Mouse (Mus musculus) forebrain, embryonic 16.5 days (tissue): ENCODE data around the gene 4930412O13Rik. TPM values are rescaled to one million over a fixed set of nuclear protein-coding genes. Genes with fewer than 3 reads are reported as not detected.

ENCODE experiments used
- ATAC-seq: fragments of 200-750 bp; cut with Nextera tagmentation; 2 replicates; pipeline ENCODE4 v1.8.0; 2017; ENCODE audit warnings: mild to moderate bottlenecking, moderate library complexity
- H3K27ac ChIP-seq: fragments of 300-500 bp; sonication (generic); 2 replicates; pipeline ENCODE4 v1.5.1; 2014; ENCODE audit warnings: low read length, control low read depth
- H3K27me3 ChIP-seq: fragments of 300-500 bp; sonication (generic); replicated peaks from 2 replicates; pipeline ENCODE4 v1.6.1; 2014; ENCODE audit warnings: low read length; ENCODE audit not compliant: control insufficient read depth, insufficient read depth
- H3K36me3 ChIP-seq: fragments of 300-500 bp; sonication (generic); 2 replicates; pipeline ENCODE4 v1.6.1; 2014; ENCODE audit not compliant: control insufficient read depth, insufficient read depth
- H3K4me1 ChIP-seq: fragments of 300-500 bp; sonication (generic); replicated peaks from 2 replicates; pipeline ENCODE4 v1.6.1; 2014; ENCODE audit warnings: low read length; ENCODE audit not compliant: control insufficient read depth, insufficient read depth
- H3K4me2 ChIP-seq: fragments of 300-500 bp; sonication (generic); 2 replicates; pipeline ENCODE4 v1.6.1; 2014; ENCODE audit warnings: mild to moderate bottlenecking, low read length, control low read depth
- H3K4me3 ChIP-seq: fragments of 300-500 bp; sonication (generic); replicated peaks from 2 replicates; pipeline ENCODE4 v1.5.1; 2014; ENCODE audit warnings: mild to moderate bottlenecking, low read length, control low read depth
- H3K9ac ChIP-seq: fragments of 300-500 bp; sonication (generic); replicated peaks from 2 replicates; pipeline ENCODE4 v1.6.1; 2014; ENCODE audit warnings: low read depth, low read length, control low read depth
- H3K9me3 ChIP-seq: fragments of 300-500 bp; sonication (generic); 2 replicates; pipeline ENCODE4 v1.6.1; 2016; ENCODE audit warnings: low read length; ENCODE audit not compliant: control insufficient read depth
- WGBS: fragments of 180-500 bp; shearing (Covaris S2); extraction: QIAGEN DNeasy Blood & Tissue Kit; methylation state at CpG from one replicate; pipeline ENCODE4 v1.1.7; 2014; 5-methylcytosine and 5-hydroxymethylcytosine counted together
- polyA plus RNA-seq: library from polyadenylated mRNA; unstranded; fragments of >200 nt; fragmentation: Nextera tagmentation; extraction: Ambion mirVana; gene quantifications from 2 replicates; pipeline ENCODE4 v1.2.1, GENCODE M21; 2015

Gene 4930412O13Rik
- polyA plus RNA-seq, result not detected in 2 replicates

DNA sequence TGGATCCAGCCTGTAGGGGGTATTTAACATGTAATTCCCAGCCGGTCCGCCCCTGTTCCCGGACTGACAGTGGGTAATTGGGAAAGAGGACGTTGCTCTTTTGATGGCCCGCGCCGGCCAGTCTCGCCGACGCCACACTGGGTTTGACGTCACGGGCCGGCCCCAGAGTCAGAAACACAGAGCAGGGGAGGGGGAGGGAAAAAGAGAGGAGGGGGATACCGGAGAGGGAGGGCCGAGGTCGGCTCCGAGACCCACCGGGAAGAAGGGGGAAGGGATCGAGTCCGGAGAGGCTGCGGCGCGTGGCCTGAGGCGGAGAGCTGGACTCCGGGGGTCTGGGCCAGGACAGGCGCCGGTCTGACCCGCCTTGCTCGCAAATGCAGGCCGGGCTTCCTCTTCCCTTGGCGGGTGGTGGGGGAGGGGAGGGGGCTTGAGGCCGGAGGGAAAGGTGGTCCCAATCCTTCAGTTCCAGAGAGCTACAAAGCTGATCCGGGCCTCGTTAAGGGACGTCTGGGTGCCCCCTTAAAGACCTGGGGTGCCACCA lies at the start of gene 4930412O13Rik:
Gene 4930412O13Rik, plus strand, starts transcription at position 202 of the 541 bp plus-strand sequence.
- H3K4me3 ChIP-seq, result peak within 1 kb of the TSS; percentile 10; the same call in 1 of the 2 replicates
- H3K27ac ChIP-seq, result no peak within 1 kb of the TSS
- H3K4me2 ChIP-seq, result peak within 1 kb of the TSS; percentile 30; the same call in 1 of the 2 replicates
- H3K36me3 ChIP-seq, result no peaks in the 10 kb centered on the region
- no peaks in the 10 kb centered on the region for H3K9me3 ChIP-seq
- peaks cover 53% of the 10 kb centered on the region for H3K27me3 ChIP-seq
- H3K9ac ChIP-seq, result no peak within 1 kb of the TSS
- 1% methylated on average over 34 of the region's 35 CpGs for WGBS
- ATAC-seq, result no peak
- peaks cover 36% of the 10 kb centered on the region for H3K4me1 ChIP-seq

DNA sequence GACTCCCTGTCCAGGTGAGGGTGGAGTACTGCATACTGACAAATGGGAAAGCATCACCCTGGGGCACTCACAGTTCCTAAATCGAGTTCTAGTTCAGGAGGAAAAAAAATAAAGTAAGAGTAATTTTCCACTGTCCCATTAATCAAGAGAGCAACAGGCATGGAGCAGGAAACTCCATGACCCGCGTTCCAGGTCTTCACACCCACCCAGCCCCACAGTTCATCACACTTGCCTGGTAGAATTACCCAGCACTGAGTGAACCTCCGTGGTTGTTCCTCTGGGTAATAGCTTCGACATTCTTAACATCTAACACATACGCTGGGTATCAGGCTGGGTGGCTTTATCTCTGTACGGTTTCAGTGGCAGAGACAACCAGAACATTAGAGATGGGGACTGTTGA lies 47.3 kb upstream of the 4930412O13Rik start:
- no peak overlapping the region for H3K4me3 ChIP-seq
- H3K9ac ChIP-seq, result no peak overlapping the region
- ATAC-seq, result no peak
- H3K4me2 ChIP-seq, result no peak overlapping the region
- H3K4me1 ChIP-seq, result no peaks in the 10 kb centered on the region
- no peaks in the 10 kb centered on the region for H3K9me3 ChIP-seq
- H3K27ac ChIP-seq, result no peak overlapping the region
- H3K36me3 ChIP-seq, result no peaks in the 10 kb centered on the region
- H3K27me3 ChIP-seq, result no peaks in the 10 kb centered on the region
- WGBS, result 91% methylated on average over 7 of the region's 7 CpGs

DNA sequence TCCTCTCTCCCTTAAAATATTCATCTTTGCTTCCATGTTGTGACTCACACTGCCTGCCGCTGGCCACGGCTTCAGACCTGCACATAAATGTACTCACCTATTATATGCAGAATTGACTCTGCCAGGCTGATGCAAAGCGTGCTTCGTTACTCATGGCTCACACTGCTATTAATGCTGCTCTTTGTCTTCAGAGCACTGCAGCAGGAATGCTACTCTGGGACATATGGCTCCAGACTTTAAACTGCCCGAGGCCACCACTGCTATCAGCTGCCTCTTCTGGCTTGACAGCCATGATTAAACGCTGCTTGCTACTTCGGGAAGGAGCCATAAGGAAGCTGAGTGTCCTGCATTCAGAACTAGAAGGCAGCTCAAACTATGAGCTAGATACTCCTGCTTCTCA lies 45.9 kb upstream of the 4930412O13Rik start:
- Histone ChIP-seq H3K27ac (no peak overlapping the region), H3K4me3 (no peak overlapping the region), H3K4me2 (no peak overlapping the region), H3K9me3 (no peaks in the 10 kb centered on the region), H3K36me3 (no peaks in the 10 kb centered on the region), H3K27me3 (no peaks in the 10 kb centered on the region), H3K9ac (no peak overlapping the region), H3K4me1 (no peaks in the 10 kb centered on the region)
- ATAC-seq, result 0 out of 2 replicates have a peak, but pooled peaks have one; percentile 40
- WGBS, result 52% methylated on average over 7 of the region's 7 CpGs

DNA sequence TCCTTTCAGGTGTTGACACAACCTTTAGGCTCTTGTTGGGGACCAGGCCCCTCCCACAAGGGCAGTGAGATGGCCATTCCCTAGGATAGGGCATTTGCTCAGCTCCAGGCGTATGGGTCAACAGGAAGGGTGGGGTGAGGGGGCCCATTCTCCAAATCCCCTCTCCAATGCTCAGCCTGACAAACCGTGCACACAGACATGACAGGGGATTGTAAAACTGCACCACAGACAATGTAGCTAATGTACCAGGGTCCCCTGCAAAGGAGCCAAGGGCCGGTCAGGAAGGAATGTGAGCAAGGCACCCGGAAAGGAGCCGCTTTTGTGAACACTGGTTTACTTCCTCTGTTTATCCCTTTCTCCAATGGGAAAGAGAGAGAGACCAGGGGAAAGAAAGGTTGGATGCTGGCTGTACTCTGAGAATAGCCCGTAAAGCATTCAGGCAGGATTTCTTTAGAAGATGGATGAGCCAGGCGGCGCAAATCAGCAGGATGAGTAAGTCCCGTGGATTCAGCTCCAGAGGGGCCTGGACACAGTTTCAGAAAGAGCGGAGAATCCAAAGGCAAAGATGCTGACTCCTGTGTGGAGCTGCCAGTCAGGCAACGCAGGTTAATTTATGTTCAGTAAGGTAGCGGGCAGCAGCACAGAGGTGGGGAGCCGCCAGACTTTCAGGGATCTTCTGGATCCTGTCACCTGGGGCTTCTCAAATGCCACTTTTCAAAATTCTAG lies 28.0 kb upstream of the 4930412O13Rik start:
- Histone ChIP-seq H3K27me3 (no peaks in the 10 kb centered on the region), H3K36me3 (no peaks in the 10 kb centered on the region), H3K9ac (no peak overlapping the region), H3K4me1 (no peaks in the 10 kb centered on the region), H3K9me3 (no peaks in the 10 kb centered on the region), H3K4me3 (no peak overlapping the region), H3K4me2 (no peak overlapping the region), H3K27ac (no peak overlapping the region)
- WGBS, result 54% methylated on average over 13 of the region's 13 CpGs
- no peak for ATAC-seq

DNA sequence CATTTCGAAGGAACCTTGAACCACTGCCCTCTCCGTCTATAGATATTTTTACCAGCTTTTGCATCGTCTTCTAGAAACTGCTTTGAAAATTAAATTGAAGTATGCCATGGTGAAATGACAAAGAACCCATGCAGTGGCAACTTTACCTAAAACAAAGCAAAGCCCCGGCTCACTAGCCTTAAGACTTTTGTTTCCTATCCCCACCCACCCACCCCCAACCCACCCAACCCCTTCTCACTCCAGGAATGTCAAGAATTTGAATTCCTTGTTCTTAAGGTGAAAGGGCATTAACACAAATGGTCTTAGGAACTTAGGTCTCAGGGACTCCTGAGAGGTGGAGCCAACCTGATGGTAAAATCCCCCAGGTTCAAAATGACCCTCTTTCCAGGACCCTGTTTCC lies 25.2 kb upstream of the 4930412O13Rik start:
- Histone ChIP-seq H3K4me1 (no peaks in the 10 kb centered on the region), H3K9ac (no peak overlapping the region), H3K4me3 (no peak overlapping the region), H3K4me2 (no peak overlapping the region), H3K27me3 (no peaks in the 10 kb centered on the region), H3K36me3 (no peaks in the 10 kb centered on the region), H3K27ac (no peak overlapping the region), H3K9me3 (no peaks in the 10 kb centered on the region)
- 31% methylated on average over 4 of the region's 4 CpGs for WGBS
- ATAC-seq, result no peak

DNA sequence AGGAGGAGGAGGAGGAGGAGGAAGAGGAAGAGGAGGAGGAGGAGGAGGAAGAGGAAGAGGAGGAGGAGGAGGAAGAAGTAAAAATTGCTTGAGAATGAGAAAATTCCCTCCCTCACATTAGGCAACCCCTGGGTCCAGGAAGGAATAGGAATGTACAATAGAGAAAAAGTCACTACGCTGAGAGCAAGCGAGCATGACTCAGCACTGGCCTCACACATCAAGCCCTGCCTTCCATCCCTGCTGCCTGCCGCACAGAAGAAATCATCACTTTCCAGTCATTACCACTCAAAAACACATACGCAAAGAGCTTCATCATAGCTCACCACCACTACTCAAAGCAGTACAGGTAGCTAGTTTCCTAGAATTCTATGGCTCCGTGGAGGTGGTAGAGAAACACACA lies 20.4 kb upstream of the 4930412O13Rik start:
- WGBS, result 86% methylated on average over 5 of the region's 5 CpGs
- H3K9ac ChIP-seq, result no peak overlapping the region
- H3K4me3 ChIP-seq, result no peak overlapping the region
- no peaks in the 10 kb centered on the region for H3K9me3 ChIP-seq
- no peak for ATAC-seq
- H3K27ac ChIP-seq, result no peak overlapping the region
- H3K4me2 ChIP-seq, result no peak overlapping the region
- no peaks in the 10 kb centered on the region for H3K27me3 ChIP-seq
- no peaks in the 10 kb centered on the region for H3K4me1 ChIP-seq
- no peaks in the 10 kb centered on the region for H3K36me3 ChIP-seq

DNA sequence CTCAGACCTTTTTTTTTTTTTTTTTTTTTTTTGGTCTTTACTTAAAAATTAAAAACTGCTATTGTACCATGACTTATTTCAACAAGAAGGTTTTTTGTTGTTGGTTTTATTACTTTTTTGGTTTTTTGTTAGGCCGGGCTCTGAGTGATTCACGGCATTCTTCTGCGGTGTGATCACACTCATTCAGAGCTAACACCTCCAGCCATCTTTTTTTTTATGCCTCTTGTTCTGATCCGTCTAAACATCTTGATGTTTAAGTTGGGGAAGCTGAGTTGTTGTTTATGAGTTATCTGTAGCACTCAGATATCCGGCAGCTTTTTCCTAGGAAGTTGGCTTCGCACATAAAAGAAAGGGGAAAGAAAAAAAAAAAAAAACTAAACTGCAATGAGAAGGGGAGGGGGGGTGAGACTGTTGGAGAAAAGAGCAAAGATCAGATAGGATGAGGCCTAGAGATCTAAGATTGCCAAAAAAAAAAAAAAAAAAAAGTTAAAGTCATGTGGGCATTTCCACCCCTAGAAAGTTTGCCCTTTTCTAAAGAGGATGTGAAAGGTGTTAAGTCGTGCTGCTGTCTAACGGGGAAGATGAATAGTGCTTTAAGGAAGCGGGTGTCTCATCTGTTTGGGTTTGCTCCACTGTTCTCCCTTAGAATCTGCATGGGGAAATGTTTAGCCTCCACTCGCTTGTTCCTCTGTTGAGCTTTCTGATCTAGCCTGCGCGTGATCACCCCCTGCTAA lies 13.8 kb upstream of the 4930412O13Rik start:
- Histone ChIP-seq H3K4me1 (no peaks in the 10 kb centered on the region), H3K4me3 (no peak overlapping the region), H3K9ac (no peak overlapping the region), H3K36me3 (no peaks in the 10 kb centered on the region), H3K27ac (no peak overlapping the region), H3K27me3 (peaks cover 21% of the 10 kb centered on the region), H3K4me2 (no peak overlapping the region), H3K9me3 (no peaks in the 10 kb centered on the region)
- 74% methylated on average over 12 of the region's 12 CpGs for WGBS
- ATAC-seq, result no peak

DNA sequence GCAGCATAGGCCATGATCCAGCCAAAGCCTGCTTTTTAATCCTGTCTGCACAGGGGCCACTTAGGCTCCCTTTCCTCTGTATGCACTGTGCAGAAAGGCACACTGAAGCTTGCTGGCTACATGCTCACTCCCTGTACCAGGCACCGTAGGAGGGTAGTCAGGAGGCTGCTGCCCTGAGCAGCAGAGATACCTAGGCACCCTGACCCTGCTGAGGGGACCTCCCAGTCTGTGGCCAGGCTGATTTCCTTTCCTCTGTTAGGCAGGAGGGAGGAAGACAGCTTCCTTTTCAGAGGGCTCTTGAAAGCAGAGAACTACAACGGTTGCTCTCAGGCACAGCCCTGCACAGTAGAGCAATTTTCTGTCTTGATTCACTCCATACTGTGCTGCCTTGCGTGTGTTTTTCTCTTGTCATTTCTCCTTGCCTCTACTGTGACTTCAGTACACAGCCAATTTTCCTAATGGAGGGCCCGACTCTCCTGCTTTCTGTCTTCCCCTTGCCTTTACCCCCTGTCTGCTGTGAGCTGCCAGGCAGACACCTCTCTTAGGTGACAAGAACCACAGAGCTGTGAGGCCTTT lies 9.8 kb upstream of the 4930412O13Rik start:
- no peak overlapping the region for H3K4me3 ChIP-seq
- peaks cover 56% of the 10 kb centered on the region for H3K27me3 ChIP-seq
- no peak overlapping the region for H3K9ac ChIP-seq
- no peak for ATAC-seq
- no peaks in the 10 kb centered on the region for H3K9me3 ChIP-seq
- WGBS, result 25% methylated on average over 4 of the region's 4 CpGs
- no peak overlapping the region for H3K27ac ChIP-seq
- no peak overlapping the region for H3K4me2 ChIP-seq
- H3K36me3 ChIP-seq, result no peaks in the 10 kb centered on the region
- H3K4me1 ChIP-seq, result no peaks in the 10 kb centered on the region

DNA sequence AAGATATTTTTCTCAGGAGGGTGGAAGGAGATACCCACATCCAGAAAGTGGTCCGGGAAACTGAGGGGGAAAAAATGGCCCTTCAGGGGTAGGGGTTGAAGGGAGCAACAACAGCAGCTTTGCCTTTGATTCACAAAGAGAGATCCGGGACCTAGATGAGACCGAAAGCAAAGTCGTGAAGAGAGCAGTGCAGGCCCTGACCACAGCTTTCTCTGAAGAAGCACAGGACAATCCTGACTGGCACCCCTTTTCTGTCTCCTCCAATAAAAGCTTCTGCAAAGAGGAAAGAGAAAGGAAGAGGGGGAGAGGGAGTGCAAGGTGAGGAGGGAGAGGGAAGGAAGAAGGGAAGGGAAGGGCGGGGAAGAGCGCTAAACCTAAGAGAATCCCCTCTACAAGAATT lies 9.3 kb upstream of the 4930412O13Rik start:
- H3K9me3 ChIP-seq, result no peaks in the 10 kb centered on the region
- H3K27ac ChIP-seq, result no peak overlapping the region
- H3K4me1 ChIP-seq, result no peaks in the 10 kb centered on the region
- H3K9ac ChIP-seq, result no peak overlapping the region
- no peak overlapping the region for H3K4me2 ChIP-seq
- H3K27me3 ChIP-seq, result peaks cover 59% of the 10 kb centered on the region
- no peaks in the 10 kb centered on the region for H3K36me3 ChIP-seq
- WGBS, result 19% methylated on average over 6 of the region's 6 CpGs
- no peak overlapping the region for H3K4me3 ChIP-seq
- ATAC-seq, result no peak
